Mouse (Mus musculus): ENCODE results near the gene Atrip.

Atrip gene

GRCm38 (mm10) chr9:109097291-109097690 lies 23.4 kb upstream of the Atrip start:
- no peak for DNase-seq

GRCm38 (mm10) chr9:109096856-109097255 lies 22.9 kb upstream of the Atrip start:
- DNase-seq, result no peak

- DNase-seq, result no peak
Observed at GRCm38 (mm10) chr9:109096251-109096661, 22.3 kb upstream of the Atrip start.

GRCm38 (mm10) chr9:109095137-109095982 lies 21.4 kb upstream of the Atrip start, which contains the start of gene Plxnb1:
Gene Plxnb1, plus strand, starts transcription at chr9:109095389.
- DNase-seq, result peak; percentile 50

GRCm38 (mm10) chr9:109094553-109095136 lies 20.7 kb upstream of the Atrip start:
- DNase-seq, result no peak

GRCm38 (mm10) chr9:109093786-109094552 lies 20.0 kb upstream of the Atrip start:
- DNase-seq, result no peak

GRCm38 (mm10) chr9:109092799-109093198 lies 18.9 kb upstream of the Atrip start:
- DNase-seq, result no peak

- DNase-seq, result no peak
Observed at GRCm38 (mm10) chr9:109091802-109092201, 17.9 kb upstream of the Atrip start.

GRCm38 (mm10) chr9:109090446-109090845 lies 16.5 kb upstream of the Atrip start:
- DNase-seq, result no peak

GRCm38 (mm10) chr9:109087987-109088386 lies 14.1 kb upstream of the Atrip start:
- DNase-seq, result no peak

- no peak for DNase-seq
Observed at GRCm38 (mm10) chr9:109084922-109085321, 11.0 kb upstream of the Atrip start.

GRCm38 (mm10) chr9:109082124-109082800 lies 8.3 kb upstream of the Atrip start, which contains the start of the genes Ccdc51 and Tma7:
Gene Ccdc51, plus strand, starts transcription at chr9:109082493.
Gene Tma7, minus strand, starts transcription at chr9:109082587.
- DNase-seq, result peak; percentile 78

GRCm38 (mm10) chr9:109081749-109082123 lies 7.8 kb upstream of the Atrip start:
- DNase-seq, result no peak

GRCm38 (mm10) chr9:109080516-109080915 lies 6.6 kb upstream of the Atrip start:
- no peak for DNase-seq

- DNase-seq, result no peak
Observed at GRCm38 (mm10) chr9:109068095-109068735, 5.7 kb downstream of the Atrip start.

- DNase-seq, result no peak
Observed at GRCm38 (mm10) chr9:109060898-109061295, 13.0 kb downstream of the Atrip start.

- no peak for DNase-seq
Observed at GRCm38 (mm10) chr9:109060184-109060897, 13.6 kb downstream of the Atrip start.

GRCm38 (mm10) chr9:109059136-109059903 lies 14.6 kb downstream of the Atrip start, which contains the start of gene Trex1:
Gene Trex1, minus strand, starts transcription at chr9:109059734.
- DNase-seq, result peak; percentile 84

- no peak for DNase-seq
Observed at GRCm38 (mm10) chr9:109058006-109058765, 15.7 kb downstream of the Atrip start.

- DNase-seq, result no peak
Observed at GRCm38 (mm10) chr9:109057543-109057942, 16.4 kb downstream of the Atrip start.

All from cerebellum, adult 11 months (tissue).